Mouse (Mus musculus): ENCODE data around the gene Ppp4r3b.
A peak's percentile ranks its signal among the peaks of the same experiment; 100 is the strongest.

The Ppp4r3b gene

GRCm38 (mm10) chr11:29238047-29238446 lies 65.4 kb downstream of the Ppp4r3b start:
- DNase-seq (ENCODE audit: low spot score) = no peak

- DNase-seq (ENCODE audit: low spot score) = no peak
Observed at GRCm38 (mm10) chr11:29238551-29238950, 65.9 kb downstream of the Ppp4r3b start.

GRCm38 (mm10) chr11:29239353-29239752 lies 66.7 kb downstream of the Ppp4r3b start:
- DNase-seq (ENCODE audit: low spot score) = no peak

DNA sequence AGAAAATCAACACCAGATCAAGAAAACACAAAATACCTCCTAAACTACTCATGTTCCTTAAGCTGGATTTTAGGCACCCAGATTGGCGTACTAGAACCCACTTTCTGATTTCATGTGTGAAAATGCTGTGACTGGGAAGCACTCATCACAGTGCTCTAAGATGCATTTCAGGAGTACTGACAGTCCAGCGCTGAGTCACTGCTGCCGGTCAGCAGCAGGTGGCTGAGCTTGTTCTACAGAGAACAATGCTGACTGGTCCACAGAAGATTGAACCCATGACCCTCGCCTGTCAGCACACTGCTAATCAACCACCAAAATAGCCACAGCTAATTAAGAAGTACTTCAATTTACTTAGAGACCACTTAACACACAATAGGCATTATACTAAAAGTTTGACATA lies 69.3 kb downstream of the Ppp4r3b start:
- no peak for DNase-seq (ENCODE audit: low spot score)

GRCm38 (mm10) chr11:29245988-29246387 lies 73.3 kb downstream of the Ppp4r3b start:
- DNase-seq (ENCODE audit: low spot score) = no peak

GRCm38 (mm10) chr11:29246883-29247650 lies 74.4 kb downstream of the Ppp4r3b start, which contains the start of gene Cfap36:
TSS of gene Cfap36 (minus strand) at chr11:29247409.
- DNase-seq (ENCODE audit: low spot score) = peak; percentile 93

- DNase-seq (ENCODE audit: low spot score) = no peak
Observed at GRCm38 (mm10) chr11:29247725-29248124, 75.0 kb downstream of the Ppp4r3b start.

DNA sequence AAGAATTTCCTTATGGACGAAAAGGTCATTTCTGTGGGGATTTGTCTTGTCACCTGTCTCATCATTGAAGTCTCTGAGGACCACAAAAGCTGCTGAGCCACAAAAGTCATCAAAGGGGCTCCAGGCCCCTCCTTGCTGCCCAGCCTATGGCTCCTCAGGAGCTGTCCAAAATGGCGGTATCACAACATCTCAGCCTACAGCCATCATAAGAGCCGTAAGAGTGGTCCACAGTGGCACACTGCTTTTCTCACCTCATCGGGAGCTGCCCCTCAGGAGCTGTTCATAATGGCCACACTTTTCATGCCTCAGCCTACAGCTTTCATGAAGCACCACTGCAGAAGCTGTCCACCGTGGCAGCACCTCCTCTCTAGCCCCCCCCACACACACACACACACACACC lies 75.7 kb downstream of the Ppp4r3b start:
- no peak for DNase-seq (ENCODE audit: low spot score)

- DNase-seq (ENCODE audit: low spot score) = no peak
Observed at GRCm38 (mm10) chr11:29254643-29255042, 82.0 kb downstream of the Ppp4r3b start.

DNA sequence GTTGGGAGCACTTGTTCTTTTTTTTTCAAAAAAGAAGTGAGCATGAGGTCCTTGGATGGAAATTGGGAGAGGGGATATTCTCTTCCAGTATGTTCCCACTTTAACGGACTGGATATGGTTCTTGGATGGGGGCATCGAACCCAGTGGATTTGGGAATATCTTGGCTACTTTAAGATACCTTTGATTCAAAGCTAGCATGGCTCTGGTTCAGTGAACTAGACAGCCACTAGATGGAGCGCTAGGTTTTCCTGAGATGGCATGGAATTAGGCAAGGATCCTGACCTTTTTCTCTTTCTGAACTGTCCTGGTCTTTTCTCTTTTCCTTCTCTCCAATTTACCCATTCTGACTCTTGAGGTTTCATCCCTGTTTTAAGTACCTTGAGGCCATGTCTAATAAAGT lies 95.1 kb downstream of the Ppp4r3b start:
- DNase-seq (ENCODE audit: low spot score) = no peak
